Mouse (Mus musculus): ENCODE data around the gene B4galnt3. TPM values are rescaled to one million over a fixed set of nuclear protein-coding genes. Genes with fewer than 3 reads are reported as not detected.

Gene B4galnt3
- total RNA-seq, 2 experiments from 2014 or later, result 0.78 to 0.89 TPM

DNA sequence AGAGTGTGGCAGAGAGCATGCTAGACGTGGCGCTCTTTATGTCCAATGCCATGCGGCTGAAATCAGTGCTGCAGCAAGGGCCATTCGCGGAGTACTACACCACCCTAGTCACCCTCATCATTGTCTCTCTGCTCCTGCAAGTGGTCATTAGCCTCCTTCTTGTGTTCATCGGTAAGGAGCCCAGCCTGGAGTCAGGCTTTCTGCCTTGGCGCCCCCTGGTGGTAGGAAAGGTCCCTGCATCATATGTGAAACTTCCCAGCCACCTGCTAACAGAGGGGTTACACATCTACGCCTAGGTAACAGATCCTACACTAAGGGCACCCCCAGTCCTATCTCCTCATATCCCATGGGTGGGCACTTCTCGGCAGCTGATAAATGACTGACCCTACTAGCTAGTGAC lies 96.4 kb downstream of the B4galnt3 start:
- intact Hi-C loops (cut with DNase I), result loop anchor here (2.0 to 5.0 kb wide), 2 partner anchors 405 to 711 kb away; no protein-coding TSS in a partner anchor
- TF ChIP-seq CTCF (IDR thresholded peaks at IDR 0.05), result peak; percentile 100
- peak; percentile 84 for DNase-seq
- Histone ChIP-seq H3K4me3 (no peak overlapping the region), H3K27ac (no peak overlapping the region)

GRCm38 (mm10) chr6:120196837-120197236 lies 97.5 kb downstream of the B4galnt3 start:
- no peak for DNase-seq
- H3K27ac ChIP-seq, result no peak overlapping the region
- intact Hi-C loops (cut with DNase I), result loop anchor here (5.0 kb wide), 1 partner anchor 710 kb away; no protein-coding TSS in a partner anchor
- H3K4me3 ChIP-seq, result no peak overlapping the region
- peak; percentile 58 for TF ChIP-seq CTCF (IDR thresholded peaks at IDR 0.05)

DNA sequence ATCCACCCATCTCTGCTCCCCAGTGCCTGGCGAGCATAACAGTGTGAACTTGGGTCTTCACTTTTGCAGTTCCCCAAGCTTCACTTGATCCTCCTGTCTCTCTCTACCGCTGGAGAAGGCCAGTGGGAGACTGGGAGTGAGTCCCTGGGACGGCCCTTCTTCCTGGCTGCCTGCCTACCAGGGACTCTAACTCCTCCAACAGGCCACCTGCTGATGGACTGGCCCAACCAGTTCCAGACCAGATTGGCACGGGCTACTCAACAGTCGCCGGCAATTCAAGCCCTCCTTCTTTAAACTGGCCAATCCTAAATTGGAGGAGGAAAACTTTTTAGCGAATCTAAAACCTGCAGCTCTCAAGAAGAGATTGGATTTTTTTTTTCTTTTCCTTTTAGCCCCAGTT lies 99.4 kb downstream of the B4galnt3 start:
- no peak overlapping the region; the same call in 1 of the 2 replicates for H3K27ac ChIP-seq
- DNase-seq, result peak; percentile 74
- no peak overlapping the region for H3K4me3 ChIP-seq
- TF ChIP-seq CTCF (IDR thresholded peaks at IDR 0.05), result no peak
- intact Hi-C loops (cut with DNase I), result loop anchor here (1.0 to 5.0 kb wide), 2 partner anchors 194 to 708 kb away; no protein-coding TSS in a partner anchor

DNA sequence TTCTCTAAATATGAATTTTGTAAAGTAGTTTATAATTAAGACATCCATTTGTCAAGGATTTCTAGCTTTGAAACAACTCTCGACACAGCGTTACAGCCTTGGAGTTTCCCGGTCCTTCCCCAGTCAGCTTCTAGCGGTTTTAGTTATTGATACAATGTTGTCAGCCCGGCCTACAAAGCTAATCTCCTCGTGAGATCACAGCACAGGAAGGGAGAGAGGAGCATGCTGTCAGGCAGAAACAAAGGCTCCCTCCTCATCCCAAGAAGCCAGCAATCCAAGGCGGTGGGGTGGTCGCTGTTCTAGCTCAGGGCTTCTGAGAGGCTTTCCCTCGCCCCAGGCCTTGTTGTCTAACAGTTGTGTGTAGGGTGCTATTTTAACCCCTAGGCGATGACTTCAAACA lies 100.1 kb downstream of the B4galnt3 start:
- H3K27ac ChIP-seq, result no peak overlapping the region
- intact Hi-C loops (cut with DNase I), result loop anchor here (1.0 kb wide), 1 partner anchor 193 kb away; no protein-coding TSS in a partner anchor

GRCm38 (mm10) chr6:120193793-120194192 lies 100.6 kb downstream of the B4galnt3 start:
- no peak overlapping the region for H3K4me3 ChIP-seq
- no peak for TF ChIP-seq CTCF (IDR thresholded peaks at IDR 0.05)
- intact Hi-C loops (cut with DNase I), result loop anchor here (1.0 to 2.0 kb wide), 3 partner anchors 83 to 192 kb away; no protein-coding TSS in a partner anchor
- no peak for DNase-seq
- no peak overlapping the region; the same call in 1 of the 2 replicates for H3K27ac ChIP-seq

More for the DNA sequence above, 100.1 kb downstream of the B4galnt3 start:
- DNase-seq, result no peak
- H3K4me3 ChIP-seq, result no peak overlapping the region
- no peak for TF ChIP-seq CTCF (IDR thresholded peaks at IDR 0.05)

GRCm38 (mm10) chr6:120193174-120193573 lies 101.2 kb downstream of the B4galnt3 start:
- peak; percentile 91 for DNase-seq
- H3K4me3 ChIP-seq, result peak overlapping the region; percentile 55
- H3K27ac ChIP-seq, result peak overlapping the region; percentile 87
- TF ChIP-seq CTCF (IDR thresholded peaks at IDR 0.05), result peak; percentile 95
- intact Hi-C loops (cut with DNase I), result loop anchor here (1.0 to 2.0 kb wide), 2 partner anchors 82 to 154 kb away; no protein-coding TSS in a partner anchor

GRCm38 (mm10) chr6:120192211-120192870 lies 102.0 kb downstream of the B4galnt3 start:
- Histone ChIP-seq H3K4me3 (peak overlapping the region; percentile 55), H3K27ac (peak overlapping the region; percentile 87)
- DNase-seq, result peak; percentile 92
- TF ChIP-seq CTCF (IDR thresholded peaks at IDR 0.05), result no peak
- intact Hi-C loops (cut with DNase I), result loop anchor here (2.0 kb wide), 1 partner anchor 82 kb away; no protein-coding TSS in a partner anchor

GRCm38 (mm10) chr6:120191396-120192170 lies 102.8 kb downstream of the B4galnt3 start:
- peak overlapping the region; percentile 87 for H3K27ac ChIP-seq
- peak overlapping the region; percentile 33; the same call in 1 of the 2 replicates for H3K4me3 ChIP-seq
- TF ChIP-seq CTCF (IDR thresholded peaks at IDR 0.05), result no peak
- DNase-seq, result no peak
- intact Hi-C loops (cut with DNase I), result loop anchor here (2.0 kb wide), 1 partner anchor 81 kb away; no protein-coding TSS in a partner anchor

GRCm38 (mm10) chr6:120190912-120191311 lies 103.4 kb downstream of the B4galnt3 start:
- intact Hi-C loops (cut with DNase I), result no loop called here
- H3K27ac ChIP-seq, result peak overlapping the region; percentile 87

GRCm38 (mm10) chr6:120190365-120190764 lies 104.0 kb downstream of the B4galnt3 start:
- TF ChIP-seq CTCF (IDR thresholded peaks at IDR 0.05), result no peak
- Histone ChIP-seq H3K27ac (peak overlapping the region; percentile 87), H3K4me3 (no peak overlapping the region)
- intact Hi-C loops (cut with DNase I), result no loop called here
- DNase-seq, result no peak

More at GRCm38 (mm10) chr6:120190912-120191311, 103.4 kb downstream of the B4galnt3 start:
- H3K4me3 ChIP-seq, result no peak overlapping the region
- no peak for TF ChIP-seq CTCF (IDR thresholded peaks at IDR 0.05)
- peak; percentile 68 for DNase-seq

- no peak overlapping the region for H3K4me3 ChIP-seq
- peak overlapping the region; percentile 87 for H3K27ac ChIP-seq
- intact Hi-C loops (cut with DNase I), result no loop called here
- DNase-seq, result peak; percentile 53
- peak; percentile 28 for TF ChIP-seq CTCF (IDR thresholded peaks at IDR 0.05)
Measured at GRCm38 (mm10) chr6:120189287-120189686, 105.1 kb downstream of the B4galnt3 start.

DNA sequence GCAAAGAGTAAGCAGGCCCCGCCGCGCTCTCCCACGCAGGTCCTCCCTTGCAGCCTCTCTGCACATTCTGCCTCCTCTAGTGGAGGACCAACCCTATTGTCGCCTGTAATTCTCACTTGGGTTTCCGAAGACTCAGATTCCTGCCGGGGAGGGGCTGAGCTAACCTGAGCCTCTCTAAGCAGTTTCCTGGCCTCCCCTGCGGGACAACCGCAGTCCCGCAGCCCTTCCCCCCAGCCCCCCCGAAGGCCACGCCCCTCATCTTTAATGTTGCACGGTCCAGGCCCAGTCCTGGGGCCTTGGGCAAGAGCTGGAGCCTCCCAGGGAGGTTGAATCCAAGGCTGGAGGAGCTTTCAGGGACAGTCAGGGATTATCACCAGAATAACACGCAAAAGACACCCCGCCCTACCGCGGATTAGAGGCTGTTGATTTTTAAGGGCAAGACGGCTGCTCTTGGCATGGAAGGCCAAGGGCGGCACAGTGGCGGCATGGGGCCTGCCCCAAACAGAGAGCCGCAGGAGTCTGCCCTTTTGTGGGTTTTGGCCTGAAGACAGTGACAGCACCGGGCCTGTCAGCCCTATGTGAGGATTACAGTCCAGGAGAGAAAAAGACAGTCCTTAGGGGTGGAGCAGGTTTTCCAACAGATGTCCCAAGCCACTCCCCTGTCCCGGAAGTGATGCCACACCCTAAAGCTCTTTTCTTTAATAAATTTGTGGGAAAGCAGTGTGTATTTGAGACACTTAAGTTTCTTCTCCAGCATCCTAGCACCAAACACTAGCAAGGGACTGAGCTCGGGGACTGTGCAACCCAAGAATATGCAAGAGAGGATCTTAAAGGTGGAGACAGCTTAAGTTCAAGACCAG lies 105.8 kb downstream of the B4galnt3 start:
- peak; percentile 64 for DNase-seq
- Histone ChIP-seq H3K4me3 (peak overlapping the region; percentile 13), H3K27ac (peak overlapping the region; percentile 87)
- intact Hi-C loops (cut with DNase I), result no loop called here
- peak; percentile 36 for TF ChIP-seq CTCF (IDR thresholded peaks at IDR 0.05)
